In the genomic region with DNA sequence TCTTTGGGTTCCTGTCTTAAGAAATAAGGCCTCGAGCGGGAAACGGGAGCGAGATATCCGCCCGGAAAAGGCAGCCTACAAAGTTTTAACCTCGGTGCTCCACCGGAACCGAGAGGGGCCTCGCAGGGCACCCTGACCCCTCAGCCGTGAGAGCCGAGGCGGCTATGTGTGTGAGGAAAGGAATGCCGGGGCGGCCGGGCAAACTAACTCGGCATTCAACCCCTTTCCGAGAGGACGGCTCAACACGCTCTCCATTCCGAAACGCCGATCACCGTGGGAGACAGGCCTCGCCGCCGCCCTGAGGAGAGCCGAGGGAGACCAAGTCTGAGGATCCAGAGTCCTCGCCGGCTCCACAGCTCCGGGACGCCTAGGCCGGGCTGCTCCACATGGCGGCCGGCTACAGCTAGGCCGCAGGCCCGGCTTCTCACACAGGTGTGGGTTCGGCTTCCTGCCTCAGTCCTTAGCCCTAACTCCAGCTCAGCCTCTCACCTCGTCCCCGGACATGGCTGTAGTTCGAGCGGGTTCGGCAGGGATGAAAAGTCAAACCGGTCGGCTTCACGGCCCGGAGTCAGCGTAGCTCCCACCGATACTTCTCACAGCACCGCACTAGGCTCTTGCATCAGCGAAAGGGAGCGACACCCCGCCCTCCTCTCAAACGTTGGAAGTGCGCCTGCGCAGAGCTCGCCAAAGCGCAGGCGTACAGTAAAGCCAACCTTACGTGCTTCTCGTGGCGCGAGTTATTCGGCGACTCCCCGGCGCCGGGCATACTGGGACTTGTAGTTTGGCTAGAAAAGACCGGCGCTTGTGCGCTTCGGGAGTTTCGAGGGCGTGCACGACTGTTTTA, we compare ENCODE assay signal across 8 mouse cellular contexts. TPM values are rescaled to one million over a fixed set of nuclear protein-coding genes. Genes with fewer than 3 reads are reported as not detected.
DNase-seq lines count a peak whose midpoint lies in the region; ATAC-seq and TF ChIP-seq lines count a peak whose summit lies in the region.

TSS of gene Eif2s2 (minus strand) at position 735 of the 844 bp plus-strand sequence.

- peaks cover 39% of the 10 kb centered on the region for H3K36me3 ChIP-seq in E14TG2a.4 (ENCODE audit: insufficient read depth, low read length)
- H3K36me3 ChIP-seq in forebrain, embryonic 12.5 days (replicated peaks), result peaks cover 4% of the 10 kb centered on the region
- peaks cover 8% of the 10 kb centered on the region; the same call in 1 of the 2 replicates for H3K36me3 ChIP-seq in heart, postnatal 0 days (replicated peaks; ENCODE audit: control insufficient read depth, insufficient read depth, low read length)
- H3K36me3 ChIP-seq in liver, embryonic 16.5 days (ENCODE audit: control insufficient read depth, insufficient read depth), result peaks cover 5% of the 10 kb centered on the region; the same call in 1 of the 2 replicates
- H3K36me3 ChIP-seq in neural tube, embryonic 13.5 days, result peaks cover 5% of the 10 kb centered on the region; the same call in 1 of the 2 replicates
- H3K36me3 ChIP-seq in testis, adult 2 months (ENCODE audit: control insufficient read depth, insufficient read depth, low read length), result no peaks in the 10 kb centered on the region

- peak within 1 kb of the TSS; percentile 91 for H3K9ac ChIP-seq in forebrain, embryonic 12.5 days
- H3K9ac ChIP-seq in heart, postnatal 0 days (replicated peaks; ENCODE audit: low read depth, low read length), result peak within 1 kb of the TSS; percentile 65
- peak within 1 kb of the TSS; percentile 96 for H3K9ac ChIP-seq in liver, embryonic 16.5 days (ENCODE audit: low read depth, low read length)
- H3K9ac ChIP-seq in neural tube, embryonic 13.5 days, result peak within 1 kb of the TSS; percentile 93

- peak within 1 kb of the TSS; percentile 75 for H3K27ac ChIP-seq in forebrain, embryonic 12.5 days
- peak within 1 kb of the TSS; percentile 82 for H3K27ac ChIP-seq in heart, postnatal 0 days (ENCODE audit: low read depth)
- peak within 1 kb of the TSS; percentile 95 for H3K27ac ChIP-seq in liver, embryonic 16.5 days (ENCODE audit: low read length)
- peak within 1 kb of the TSS; percentile 83 for H3K27ac ChIP-seq in neural tube, embryonic 13.5 days (replicated peaks)
- H3K27ac ChIP-seq in testis, adult 2 months (ENCODE audit: control insufficient read depth, insufficient read depth, low read depth, low read length), result peak within 1 kb of the TSS; percentile 96

- TF ChIP-seq CTCF in E14TG2a.4 (conservative IDR thresholded peaks at IDR 0.05; ENCODE audit: low read length), result no peak
- TF ChIP-seq CTCF in heart, postnatal 0 days (IDR thresholded peaks at IDR 0.05; ENCODE audit: low read depth), result no peak
- no peak for TF ChIP-seq CTCF in testis, adult 2 months (IDR thresholded peaks at IDR 0.05; ENCODE audit: control insufficient read depth, insufficient read depth, insufficient replicate concordance, low read depth, low read length)

- peak; percentile 99 for ATAC-seq in forebrain, embryonic 12.5 days (ENCODE audit: low FRiP score)
- peak; percentile 98 for ATAC-seq in heart, postnatal 0 days (ENCODE audit: insufficient read depth, low read depth)
- peak; percentile 96 for ATAC-seq in liver, embryonic 16.5 days (ENCODE audit: low read depth)
- peak; percentile 99 for ATAC-seq in neural tube, embryonic 13.5 days (ENCODE audit: low read depth)

- H3K4me2 ChIP-seq in forebrain, embryonic 12.5 days, result peak within 1 kb of the TSS; percentile 79
- H3K4me2 ChIP-seq in heart, postnatal 0 days (ENCODE audit: low read depth, low read length), result peak within 1 kb of the TSS; percentile 75
- peak within 1 kb of the TSS; percentile 89 for H3K4me2 ChIP-seq in liver, embryonic 16.5 days (ENCODE audit: low read depth, low read length)
- peak within 1 kb of the TSS; percentile 76 for H3K4me2 ChIP-seq in neural tube, embryonic 13.5 days

- WGBS in forebrain, embryonic 12.5 days, result under 1% methylated on average over 75 of the region's 75 CpGs
- WGBS in heart, postnatal 0 days, result under 1% methylated on average over 75 of the region's 75 CpGs
- under 1% methylated on average over 75 of the region's 75 CpGs for WGBS in liver, embryonic 16.5 days (ENCODE audit: insufficient replicate concordance)
- under 1% methylated on average over 75 of the region's 75 CpGs for WGBS in neural tube, embryonic 13.5 days

- H3K4me3 ChIP-seq in E14TG2a.4 (replicated peaks; ENCODE audit: low read length), result peak within 1 kb of the TSS; percentile 97
- H3K4me3 ChIP-seq in forebrain, embryonic 12.5 days (replicated peaks), result peak within 1 kb of the TSS; percentile 96
- peak within 1 kb of the TSS; percentile 63 for H3K4me3 ChIP-seq in heart, postnatal 0 days (ENCODE audit: low read depth, low read length)
- peak within 1 kb of the TSS; percentile 92 for H3K4me3 ChIP-seq in liver, embryonic 16.5 days (ENCODE audit: low read depth, low read length)
- H3K4me3 ChIP-seq in neural tube, embryonic 13.5 days, result peak within 1 kb of the TSS; percentile 92
- H3K4me3 ChIP-seq in testis, adult 2 months (ENCODE audit: control insufficient read depth, low read depth, low read length), result peak within 1 kb of the TSS; percentile 99

- TF ChIP-seq POLR2A in testis, adult 2 months (IDR thresholded peaks at IDR 0.05; ENCODE audit: control insufficient read depth, low read depth, low read length), result peak; percentile 94

- H3K4me1 ChIP-seq in E14TG2a.4 (replicated peaks; ENCODE audit: low read depth, low read length), result peaks cover 71% of the 10 kb centered on the region
- peaks cover 17% of the 10 kb centered on the region for H3K4me1 ChIP-seq in forebrain, embryonic 12.5 days
- H3K4me1 ChIP-seq in heart, postnatal 0 days (ENCODE audit: control insufficient read depth, insufficient read depth), result peaks cover 18% of the 10 kb centered on the region
- peaks cover 12% of the 10 kb centered on the region for H3K4me1 ChIP-seq in liver, embryonic 16.5 days (ENCODE audit: control insufficient read depth, low read depth, low read length)
- peaks cover 24% of the 10 kb centered on the region for H3K4me1 ChIP-seq in neural tube, embryonic 13.5 days (replicated peaks)
- H3K4me1 ChIP-seq in testis, adult 2 months (ENCODE audit: control insufficient read depth, insufficient read depth, low read length), result no peaks in the 10 kb centered on the region; the same call in 1 of the 2 replicates

- TF ChIP-seq EP300 in heart, postnatal 0 days (IDR thresholded peaks at IDR 0.05; ENCODE audit: low read depth), result no peak

- H3K9me3 ChIP-seq in E14TG2a.4 (ENCODE audit: low read length), result no peaks in the 10 kb centered on the region
- H3K9me3 ChIP-seq in forebrain, embryonic 12.5 days, result no peaks in the 10 kb centered on the region
- no peaks in the 10 kb centered on the region for H3K9me3 ChIP-seq in heart, postnatal 0 days (replicated peaks; ENCODE audit: control insufficient read depth, low read length)
- no peaks in the 10 kb centered on the region for H3K9me3 ChIP-seq in liver, embryonic 16.5 days (replicated peaks; ENCODE audit: control insufficient read depth, low read length)
- H3K9me3 ChIP-seq in neural tube, embryonic 13.5 days, result no peaks in the 10 kb centered on the region

- DNase-seq in c-Kit-positive CD71-positive TER-119-positive erythroid progenitor cells, embryonic 14.5 days (ENCODE audit: low spot score), result peak; percentile 98
- DNase-seq in heart, postnatal 0 days (ENCODE audit: low spot score), result peak; percentile 96
- peak; percentile 95 to 97 for DNase-seq in kidney, postnatal 4 days

- no peaks in the 10 kb centered on the region for H3K27me3 ChIP-seq in E14TG2a.4 (ENCODE audit: insufficient read depth, low read length)
- no peaks in the 10 kb centered on the region for H3K27me3 ChIP-seq in forebrain, embryonic 12.5 days
- H3K27me3 ChIP-seq in heart, postnatal 0 days (ENCODE audit: control insufficient read depth, insufficient read depth, low read length), result no peaks in the 10 kb centered on the region
- no peaks in the 10 kb centered on the region for H3K27me3 ChIP-seq in liver, embryonic 16.5 days (ENCODE audit: control insufficient read depth, insufficient read depth, low read depth, low read length)
- 0 out of 2 replicates have a peak, but pooled peaks cover 4% of the 10 kb centered on the region for H3K27me3 ChIP-seq in neural tube, embryonic 13.5 days
- H3K27me3 ChIP-seq in testis, adult 2 months (ENCODE audit: control insufficient read depth, insufficient read depth, low read length), result no peaks in the 10 kb centered on the region

RNA-seq across cellular contexts. Expression of gene Eif2s2, which starts in this region (rescaled TPM):
- polyA plus RNA-seq in forebrain, embryonic 12.5 days (2016; fragmentation: Nextera tagmentation; extraction: Ambion mirVana), result 113 TPM in 2 replicates
- total RNA-seq in heart, postnatal 0 days (2014; rRNA removed; ENCODE audit: low replicate concordance), result 27.3 and 35.8 TPM in 2 replicates
- polyA plus RNA-seq in heart, postnatal 0 days (2015; fragmentation: Nextera tagmentation; extraction: Ambion mirVana), result 68.6 and 72.0 TPM in 2 replicates
- polyA plus RNA-seq in liver, embryonic 16.5 days (2015; fragmentation: Nextera tagmentation; extraction: Ambion mirVana), result 52.8 and 61.4 TPM in 2 replicates
- 72.3 and 77.2 TPM in 2 replicates for polyA plus RNA-seq in neural tube, embryonic 13.5 days (2015; fragmentation: Nextera tagmentation; extraction: Ambion mirVana)
- polyA plus RNA-seq in testis, adult 2 months (2012; rRNA removed), result 23.3 and 24.5 TPM in 2 replicates

Comparison
In these comparisons a context has a peak if more than half of its experiments do, and no peak if none do; other contexts are left out.
1. Peak in every context shown above with its lines: DNase-seq, ATAC-seq, H3K4me3 ChIP-seq and H3K27ac ChIP-seq.